Mouse (Mus musculus) B cell, adult 67 days (primary cell): ENCODE measurements around the gene Klhl10. TPM values are rescaled to one million over a fixed set of nuclear protein-coding genes. Genes with fewer than 3 reads are reported as not detected.

Experiments used
- total RNA-seq, 2 experiments: library from RNA; stranded (reverse); gene quantifications; 4 replicates each; pipeline ENCODE4 v1.2.4; 2023

The Klhl10 gene
- total RNA-seq = 1 to 10 TPM; 2.2 to 2.8 TPM

DNA sequence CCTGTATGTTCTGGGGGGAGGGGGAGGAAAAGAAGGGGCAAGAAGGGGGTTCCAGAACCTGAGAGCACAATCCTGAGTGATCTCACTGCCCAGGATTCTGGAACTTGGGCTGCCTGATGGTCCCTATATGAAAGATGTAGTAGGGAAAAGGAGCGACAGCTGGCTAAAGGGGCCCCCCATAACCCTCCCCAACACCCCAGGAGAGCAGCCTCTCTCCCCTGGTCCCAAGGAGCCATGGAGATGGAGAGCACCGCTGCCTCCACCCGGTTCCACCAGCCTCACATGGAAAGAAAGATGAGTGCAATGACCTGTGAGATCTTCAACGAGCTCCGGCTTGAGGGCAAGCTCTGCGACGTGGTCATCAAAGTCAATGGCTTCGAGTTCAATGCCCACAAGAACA is at the start of gene Klhl10, which contains the start of gene Nt5c3b:
TSS of gene Klhl10 (plus strand) at position 121 of the 400 bp plus-strand sequence.
TSS of gene Nt5c3b (minus strand) at position 12 of the 400 bp plus-strand sequence.

GRCm38 (mm10) chr11:100397600-100398389 is 43.9 kb upstream of the Klhl10 start, which contains the start of gene Jup:
Jup (minus strand) TSS chr11:100397763.

GRCm38 (mm10) chr11:100414021-100414913 is 27.4 kb upstream of the Klhl10 start, which contains the start of gene P3h4:
P3h4 (minus strand) TSS chr11:100414836.

DNA sequence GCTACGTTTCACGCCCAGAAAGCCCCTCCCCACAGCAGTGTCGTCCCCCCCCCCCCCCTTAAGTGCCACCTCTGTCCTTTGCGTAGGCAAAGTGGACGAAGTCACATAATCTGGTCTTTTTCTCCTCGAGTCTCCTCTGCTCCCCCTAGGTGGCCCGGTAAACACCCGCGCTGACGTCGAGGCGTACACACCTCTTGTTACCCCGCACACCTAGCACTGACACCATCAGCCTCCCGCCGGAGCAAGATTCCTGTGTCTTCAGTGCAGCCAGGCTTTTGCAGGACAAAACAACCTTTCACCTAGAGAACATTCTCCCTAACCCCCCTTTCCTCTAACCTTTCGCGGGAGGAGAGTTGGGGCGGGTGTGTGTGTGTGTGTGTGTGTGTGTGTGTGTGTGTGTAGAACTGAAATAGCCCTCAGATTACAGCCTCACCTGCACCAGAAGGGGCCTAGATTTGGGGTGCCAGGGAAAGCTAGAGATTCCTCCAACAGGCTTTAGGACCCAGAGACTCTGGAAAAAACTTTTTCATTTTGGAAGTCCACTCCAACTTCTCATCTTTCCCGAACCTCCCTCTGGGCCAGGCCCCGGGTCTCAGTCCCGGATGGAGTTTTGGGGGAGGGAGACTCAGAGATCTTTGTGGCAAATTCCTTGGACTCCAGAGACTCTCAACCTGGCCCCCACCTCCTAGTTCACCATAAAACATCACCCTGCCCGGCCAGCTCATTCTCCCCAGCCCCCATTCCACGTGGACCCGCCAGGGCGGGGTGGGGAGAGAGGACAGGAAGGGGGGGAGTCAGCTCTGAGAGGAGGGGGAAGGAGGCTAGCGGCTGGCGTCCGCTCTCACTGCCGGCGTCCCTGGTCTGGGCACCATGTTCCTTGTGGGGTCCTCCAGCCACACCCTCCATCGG is 26.5 kb upstream of the Klhl10 start, which contains the start of gene Fkbp10:
TSS of gene Fkbp10 (plus strand) at position 784 of the 909 bp plus-strand sequence.

GRCm38 (mm10) chr11:100472197-100472934 is 30.6 kb downstream of the Klhl10 start, which contains the start of gene Klhl11:
Klhl11 (minus strand) TSS chr11:100472741.

Other genes with a start within 250 kb of the Klhl10 start
- not detected for gene Krt9, start 248.7 kb upstream of the Klhl10 start, total RNA-seq
- not detected for gene Krt14, start 234.4 kb upstream of the Klhl10 start, total RNA-seq
- not detected for gene Krt16, start 193.0 kb upstream of the Klhl10 start, total RNA-seq
- gene Krt17, start 180.9 kb upstream of the Klhl10 start, total RNA-seq = not detected
- gene Krt42, start 172.0 kb upstream of the Klhl10 start, total RNA-seq = not detected
- 1,000 to 10,000 TPM; 2,050 to 2,242 TPM for gene Eif1, start 122.0 kb upstream of the Klhl10 start, total RNA-seq
- gene Gast, start 107.5 kb upstream of the Klhl10 start, total RNA-seq = not detected
- 1 to 10 TPM; 1.6 to 2.4 TPM for gene Hap1, start 85.8 kb upstream of the Klhl10 start, total RNA-seq
- 10 to 100 TPM; 13.3 to 14.9 TPM for gene Jup, start 44.2 kb upstream of the Klhl10 start, total RNA-seq
- gene P3h4, start 27.1 kb upstream of the Klhl10 start, total RNA-seq = not detected
- not detected for gene Fkbp10, start 26.2 kb upstream of the Klhl10 start, total RNA-seq
- 10 to 100 TPM; 61.1 to 67.3 TPM for gene Nt5c3b, start 109 bp upstream of the Klhl10 start, total RNA-seq
- gene Klhl11, start 30.8 kb downstream of the Klhl10 start, total RNA-seq = 10 to 100 TPM; 26.9 to 29.7 TPM
- 100 to 1,000 TPM; 147 to 175 TPM for gene Acly, start 86.1 kb downstream of the Klhl10 start, total RNA-seq
- gene Ttc25, start 103.7 kb downstream of the Klhl10 start, total RNA-seq = 1 to 10 TPM in 1 of 2 experiments, under 1 TPM in 1; 0.49 to 1.1 TPM
- gene Cnp, start 133.0 kb downstream of the Klhl10 start, total RNA-seq = 100 to 1,000 TPM; 194 to 195 TPM
- gene Nkiras2, start 177.3 kb downstream of the Klhl10 start, total RNA-seq = 10 to 100 TPM; 26.7 to 31.0 TPM
- gene Dnajc7, start 178.3 kb downstream of the Klhl10 start, total RNA-seq = 100 to 1,000 TPM; 510 to 568 TPM